9 mouse cellular contexts compared by ENCODE assay signal in genomic region chr5:44303886-44304855, GRCm38 (mm10).
DNase-seq lines count a peak whose midpoint lies in the region; ATAC-seq and TF ChIP-seq lines count a peak whose summit lies in the region.
"Had no signal": no experiment of that assay in that cellular context is flagged by ENCODE, and none has a peak within 500 bp of the region (broad histone marks: within the 10 kb centered on the region; RNA-seq: fewer than 3 reads in every experiment).

No protein-coding gene starts in this region.

- WGBS in heart, postnatal 0 days = 33% methylated on average over 14 of the region's 14 CpGs
- WGBS in liver, postnatal 0 days (ENCODE audit: insufficient replicate concordance) = 34% methylated on average over 14 of the region's 14 CpGs
- WGBS in olfactory bulb, adult 2 months = 23% methylated on average over 14 of the region's 14 CpGs

- dilution Hi-C loops in CH12.LX (cut with MboI; ENCODE audit: extremely low pct_ligation_motif_present, extremely low pct_unique_long_range_greater_than_20kb, low sequenced_read_pairs) = no loop called here

- no peaks in the 10 kb centered on the region for H3K27me3 ChIP-seq in CH12.LX (replicated peaks)
- H3K27me3 ChIP-seq in heart, postnatal 0 days (ENCODE audit: control insufficient read depth, insufficient read depth, low read length) = no peaks in the 10 kb centered on the region
- H3K27me3 ChIP-seq in liver, postnatal 0 days (ENCODE audit: insufficient read depth, low read length) = no peaks in the 10 kb centered on the region

- no peaks in the 10 kb centered on the region for H3K36me3 ChIP-seq in CH12.LX (replicated peaks in 1 of 2; ENCODE audit: control insufficient read depth in 1 of 2, insufficient read depth in 1 of 2, low read length in 1 of 2)
- no peaks in the 10 kb centered on the region for H3K36me3 ChIP-seq in heart, postnatal 0 days (replicated peaks; ENCODE audit: control insufficient read depth, insufficient read depth, low read length)
- H3K36me3 ChIP-seq in liver, postnatal 0 days (replicated peaks; ENCODE audit: insufficient read depth, low read length) = no peaks in the 10 kb centered on the region

- peak; percentile 83 for TF ChIP-seq RAD21 in CH12.LX (IDR thresholded peaks at IDR 0.05; ENCODE audit: low read depth, low read length)

- no peak overlapping the region for H3K27ac ChIP-seq in CH12.LX (ENCODE audit: insufficient read depth, low read depth)
- H3K27ac ChIP-seq in heart, postnatal 0 days (ENCODE audit: low read depth) = no peak overlapping the region
- no peak overlapping the region for H3K27ac ChIP-seq in liver, postnatal 0 days (ENCODE audit: low read depth)
- no peak overlapping the region for H3K27ac ChIP-seq in olfactory bulb, adult 2 months (ENCODE audit: insufficient read depth, low read depth, low read length)
- H3K27ac ChIP-seq: macrophage had no signal

- peaks cover 5 to 6% of the 10 kb centered on the region in 2 experiments; a peak in 3 of 4 replicates for H3K4me1 ChIP-seq in CH12.LX (ENCODE audit: control insufficient read depth in 1 of 2, insufficient read depth in 2 of 2)
- no peaks in the 10 kb centered on the region for H3K4me1 ChIP-seq in heart, postnatal 0 days (ENCODE audit: control insufficient read depth, insufficient read depth)
- no peaks in the 10 kb centered on the region for H3K4me1 ChIP-seq in liver, postnatal 0 days (ENCODE audit: insufficient read depth)
- no peaks in the 10 kb centered on the region for H3K4me1 ChIP-seq in olfactory bulb, adult 2 months (ENCODE audit: control insufficient read depth, insufficient read depth, low read length)

- no peaks in the 10 kb centered on the region for H3K9me3 ChIP-seq in CH12.LX (replicated peaks; ENCODE audit: low read length)
- no peaks in the 10 kb centered on the region for H3K9me3 ChIP-seq in heart, postnatal 0 days (replicated peaks; ENCODE audit: control insufficient read depth, low read length)
- H3K9me3 ChIP-seq in liver, postnatal 0 days (ENCODE audit: low read length) = no peaks in the 10 kb centered on the region

- no peak for TF ChIP-seq POLR2A in CH12.LX (IDR thresholded peaks at IDR 0.05; ENCODE audit: low read depth, low read length)
- no peak for TF ChIP-seq POLR2A in olfactory bulb, adult 2 months (IDR thresholded peaks at IDR 0.05; ENCODE audit: insufficient read depth, low read depth, low read length)

- DNase-seq in CH12.LX (ENCODE audit: extremely low read depth) = peak; percentile 70
- DNase-seq in adrenal gland, adult 2 months = peak; percentile 23
- DNase-seq in embryo, embryonic 10.5 days (ENCODE audit: low spot score) = peak; percentile 88
- peak; percentile 32 for DNase-seq in heart, postnatal 0 days (ENCODE audit: low spot score)
- DNase-seq in kidney, postnatal 36 days = peak; percentile 53 to 85
- DNase-seq in liver, postnatal 0 days = peak; percentile 62

- H3K79me2 ChIP-seq in CH12.LX (replicated peaks; ENCODE audit: control insufficient read depth, extremely low read depth, insufficient read depth, poor library complexity, severe bottlenecking) = no peaks in the 10 kb centered on the region

- peak; percentile 52 to 78 for TF ChIP-seq CTCF in CH12.LX (conservative IDR thresholded peaks at IDR 0.05 in 1 of 2, IDR thresholded peaks at IDR 0.05 in 1 of 2; ENCODE audit: low read depth in 2 of 2, low read length in 2 of 2)
- peak; percentile 83 for TF ChIP-seq CTCF in heart, postnatal 0 days (IDR thresholded peaks at IDR 0.05; ENCODE audit: low read depth)
- TF ChIP-seq CTCF in liver, postnatal 0 days (IDR thresholded peaks at IDR 0.05; ENCODE audit: low read depth) = peak; percentile 82
- 0 out of 2 replicates have a peak, but pooled peaks have one; percentile 15 for TF ChIP-seq CTCF in olfactory bulb, adult 2 months (IDR thresholded peaks at IDR 0.05; ENCODE audit: insufficient read depth, low read depth, low read length)

- no peak overlapping the region for H3K9ac ChIP-seq in CH12.LX (ENCODE audit: insufficient read depth, low read depth)
- no peak overlapping the region for H3K9ac ChIP-seq in heart, postnatal 0 days (replicated peaks; ENCODE audit: low read depth, low read length)
- H3K9ac ChIP-seq in liver, postnatal 0 days (replicated peaks) = no peak overlapping the region

- ATAC-seq in heart, postnatal 0 days (ENCODE audit: insufficient read depth, low read depth) = no peak
- no peak for ATAC-seq in liver, postnatal 0 days
- ATAC-seq in activated CD4-positive, CD25-positive, alpha-beta regulatory T cell, adult 4 months = no peak

- H3K4me2 ChIP-seq in CH12.LX (ENCODE audit: insufficient read depth, low read depth, poor library complexity, severe bottlenecking) = peak overlapping the region; percentile 13; the same call in 1 of the 2 replicates
- H3K4me2 ChIP-seq in heart, postnatal 0 days (ENCODE audit: low read depth, low read length) = peak overlapping the region; percentile 22
- H3K4me2 ChIP-seq in liver, postnatal 0 days (ENCODE audit: low read depth, low read length) = no peak overlapping the region

- H3K4me3 ChIP-seq in CH12.LX (replicated peaks in 1 of 3; ENCODE audit: low read depth in 2 of 3, low read length in 2 of 3, poor library complexity in 1 of 3) = no peak overlapping the region
- H3K4me3 ChIP-seq in heart, postnatal 0 days (ENCODE audit: low read depth, low read length) = no peak overlapping the region
- H3K4me3 ChIP-seq in liver, postnatal 0 days (ENCODE audit: low read depth, low read length) = no peak overlapping the region
- no peak overlapping the region for H3K4me3 ChIP-seq in olfactory bulb, adult 2 months (ENCODE audit: insufficient read depth, low read depth, low read length)

- in situ Hi-C loops in CH12.LX (cut with MboI; ENCODE audit: low pct_ligation_motif_present, low pct_unique_long_range_greater_than_20kb, low sequenced_read_pairs) = no loop called here

- no peak for TF ChIP-seq EP300 in CH12.LX (IDR thresholded peaks at IDR 0.05; ENCODE audit: low read length)
- no peak for TF ChIP-seq EP300 in heart, postnatal 0 days (IDR thresholded peaks at IDR 0.05; ENCODE audit: low read depth)
- no peak for TF ChIP-seq EP300 in liver, postnatal 0 days (IDR thresholded peaks at IDR 0.05; ENCODE audit: low read depth)

TF ChIP-seq in CH12.LX, 34 proteins besides CTCF, POLR2A, EP300 and RAD21:
- TF ChIP-seq ZC3H11A (IDR thresholded peaks at IDR 0.05; ENCODE audit: low read depth, low read length) (peak; percentile 15; the same call in 1 of the 2 replicates), MAFK (IDR thresholded peaks at IDR 0.05; ENCODE audit: insufficient replicate concordance, low read length) (no peak), BHLHE40 (IDR thresholded peaks at IDR 0.05; ENCODE audit: low read depth, low read length) (no peak), SMC3 (IDR thresholded peaks at IDR 0.05; ENCODE audit: low read depth, low read length) (peak; percentile 72), SIN3A (IDR thresholded peaks at IDR 0.05; ENCODE audit: low read length) (no peak), NELFE (IDR thresholded peaks at IDR 0.05; ENCODE audit: low read depth, low read length) (no peak)

Comparison
In these comparisons a context has a peak if more than half of its experiments do, and no peak if none do; other contexts are left out.
1. DNase-seq: peak in every context shown above with its lines; median percentile 88 in embryo, embryonic 10.5 days; 70 in CH12.LX; 69 in kidney, postnatal 36 days; 62 in liver, postnatal 0 days; 32 in heart, postnatal 0 days; 23 in adrenal gland, adult 2 months.
2. CTCF ChIP-seq: peak in every context shown above with its lines; median percentile 83 in heart, postnatal 0 days; 82 in liver, postnatal 0 days; 65 in CH12.LX; 15 in olfactory bulb, adult 2 months.